Mouse (Mus musculus) G1E (cell line): ENCODE measurements around the gene Ccdc92. TPM values are rescaled to one million over a fixed set of nuclear protein-coding genes. Genes with fewer than 3 reads are reported as not detected.

Experiments used
- ATAC-seq: 2 replicates; pipeline ENCODE4 v1.8.0; 2016; ENCODE audit warnings: mild to moderate bottlenecking; ENCODE audit not compliant: insufficient number of reproducible peaks, poor library complexity, low FRiP score, severe bottlenecking; ENCODE audit errors: extremely low read depth
- DNase-seq: peaks from one replicate; pipeline ENCODE4 v3.0.0; 2012; ENCODE audit warnings: low spot score
- H3K27me3 ChIP-seq: 2 replicates; pipeline ENCODE4 v1.6.1; 2012; ENCODE audit warnings: mild to moderate bottlenecking, low read length, inconsistent platforms; ENCODE audit not compliant: insufficient read depth
- H3K36me3 ChIP-seq: replicated peaks from 2 replicates; pipeline ENCODE3; 2012; ENCODE audit warnings: mild to moderate bottlenecking, inconsistent platforms
- H3K4me1 ChIP-seq: 2 replicates; pipeline ENCODE4 v1.6.1; 2012; ENCODE audit warnings: low read depth, low read length, inconsistent platforms, mixed read lengths; ENCODE audit not compliant: insufficient read depth
- H3K4me3 ChIP-seq: 2 replicates; pipeline ENCODE4 v1.5.1; 2012; ENCODE audit warnings: low read depth, mild to moderate bottlenecking, inconsistent platforms, low read length, moderate library complexity, mixed read lengths
- H3K9me3 ChIP-seq: replicated peaks from 2 replicates; pipeline ENCODE4 v1.6.1; 2012; ENCODE audit warnings: inconsistent platforms
- CTCF ChIP-seq: IDR thresholded peaks from 2 replicates; pipeline ENCODE4 v1.5.1; 2012; ENCODE audit warnings: low read depth, low read length, inconsistent platforms, mixed read lengths
- GATA1 ChIP-seq: IDR thresholded peaks from 2 replicates; pipeline ENCODE4 v1.6.1; 2012; ENCODE audit warnings: borderline replicate concordance, low read length, inconsistent platforms, mixed read lengths
- GATA2 ChIP-seq: IDR thresholded peaks from 2 replicates; pipeline ENCODE4 v1.6.1; 2012; ENCODE audit warnings: low read depth, low read length, inconsistent platforms, borderline replicate concordance
- POLR2AphosphoS5 ChIP-seq: IDR thresholded peaks from 2 replicates; pipeline ENCODE4 v1.6.1; 2012; ENCODE audit warnings: low read depth, low read length, inconsistent platforms; ENCODE audit not compliant: insufficient replicate concordance
- TAL1 ChIP-seq: conservative IDR thresholded peaks from 2 replicates; pipeline ENCODE4 v1.6.1; 2012; ENCODE audit warnings: low read depth, low read length, inconsistent platforms, mixed read lengths
- polyA plus RNA-seq: library from polyadenylated mRNA; stranded (reverse); fragments of >175 nt; gene quantifications from 2 replicates; pipeline ENCODE4 v1.2.3, GENCODE M21; 2012
- total RNA-seq, 2 experiments: library from RNA; stranded (forward) in 1 of 2; stranded (reverse) in 1 of 2; fragments of 200-1000 nt in 1 of 2; fragments of >200 nt in 1 of 2; fragmentation: Nextera tagmentation in 1 of 2; gene quantifications; 2 replicates each; pipeline ENCODE4 v1.2.3; 2014 to 2017

The Ccdc92 gene
- total and polyA plus RNA-seq, 3 experiments, result 1.2 to 1.5 TPM; not detected in 1

DNA sequence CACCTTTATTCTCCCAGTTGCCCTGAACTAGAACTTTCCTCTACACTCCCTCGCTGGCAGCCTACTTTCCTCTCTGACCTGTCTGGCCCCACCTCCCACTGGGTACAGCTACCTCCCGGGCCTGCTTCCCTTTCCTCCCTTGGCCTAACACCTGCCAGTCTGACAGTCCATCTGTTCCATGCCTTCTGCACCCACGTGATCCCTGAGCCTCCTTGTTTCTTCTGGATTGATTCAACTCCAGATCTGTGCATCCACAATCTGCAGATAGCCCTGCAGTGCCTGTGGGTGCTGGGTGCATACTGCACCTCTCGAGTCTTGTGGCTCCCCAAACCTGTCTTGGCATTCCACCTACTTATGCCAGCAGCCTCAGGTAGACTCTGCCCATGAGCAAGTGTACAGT is 25.6 kb downstream of the Ccdc92 start:
- peaks cover 4% of the 10 kb centered on the region for H3K36me3 ChIP-seq
- H3K27me3 ChIP-seq, result peaks cover 4% of the 10 kb centered on the region; the same call in 1 of the 2 replicates
- ATAC-seq (no peak), DNase-seq (no peak)
- H3K4me3 ChIP-seq, result no peak overlapping the region
- H3K9me3 ChIP-seq, result no peaks in the 10 kb centered on the region
- no peaks in the 10 kb centered on the region for H3K4me1 ChIP-seq
- TF ChIP-seq GATA1 (no peak), GATA2 (no peak)

DNA sequence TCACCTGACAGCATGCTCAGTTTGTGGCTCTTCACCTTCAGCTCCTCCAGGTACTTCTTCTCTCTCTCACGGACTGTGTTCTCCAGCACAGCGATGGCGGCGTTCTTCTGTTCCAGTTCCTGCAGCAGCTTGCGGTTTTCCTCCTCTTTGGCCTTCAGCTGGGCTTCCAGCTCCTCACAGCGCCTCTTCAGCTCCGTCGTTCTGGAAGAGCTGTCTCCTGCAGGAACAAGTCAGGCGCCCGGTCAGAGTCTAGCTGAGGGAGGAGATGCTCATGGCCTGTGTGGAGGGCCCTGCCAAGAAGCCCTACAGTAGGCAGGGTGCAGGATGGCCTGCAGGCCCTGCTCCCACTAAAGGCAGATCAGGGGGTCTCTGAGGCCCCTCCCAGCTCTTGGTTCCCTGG is 26.1 kb downstream of the Ccdc92 start:
- H3K9me3 ChIP-seq, result no peaks in the 10 kb centered on the region
- H3K4me3 ChIP-seq, result no peak overlapping the region
- TF ChIP-seq GATA1 (no peak), GATA2 (no peak), POLR2AphosphoS5 (no peak), TAL1 (no peak), CTCF (no peak)
- no peak for ATAC-seq
- no peaks in the 10 kb centered on the region for H3K4me1 ChIP-seq
- no peak for DNase-seq
- H3K27me3 ChIP-seq, result peaks cover 4% of the 10 kb centered on the region; the same call in 1 of the 2 replicates
- H3K36me3 ChIP-seq, result peaks cover 4% of the 10 kb centered on the region

DNA sequence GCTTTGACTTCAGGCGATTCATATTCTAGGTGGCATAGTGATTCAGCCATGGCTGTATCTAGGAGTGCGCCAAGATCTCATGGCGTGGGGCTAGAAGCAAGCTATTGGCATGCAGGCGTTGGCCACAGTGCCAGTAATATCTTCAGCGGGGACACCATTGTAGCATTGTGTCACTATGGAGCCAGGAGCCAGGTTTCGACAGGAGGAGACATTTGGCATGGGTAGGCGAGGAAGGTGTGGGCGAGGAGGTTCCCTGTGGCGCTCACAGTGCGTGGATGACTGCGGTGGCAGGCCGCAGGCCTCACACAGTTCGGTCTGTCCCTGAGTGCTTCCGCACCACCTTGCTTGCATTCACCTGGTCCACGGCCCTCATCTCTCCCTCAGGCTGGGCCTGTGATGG is 27.0 kb downstream of the Ccdc92 start:
- peaks cover 4% of the 10 kb centered on the region for H3K36me3 ChIP-seq
- no peaks in the 10 kb centered on the region for H3K9me3 ChIP-seq
- no peak for DNase-seq
- no peak overlapping the region for H3K4me3 ChIP-seq
- no peaks in the 10 kb centered on the region for H3K4me1 ChIP-seq
- no peak for ATAC-seq
- no peak for TF ChIP-seq POLR2AphosphoS5
- no peak for TF ChIP-seq TAL1
- no peak for TF ChIP-seq CTCF
- TF ChIP-seq GATA1, result no peak
- no peak for TF ChIP-seq GATA2
- H3K27me3 ChIP-seq, result peaks cover 4% of the 10 kb centered on the region; the same call in 1 of the 2 replicates

DNA sequence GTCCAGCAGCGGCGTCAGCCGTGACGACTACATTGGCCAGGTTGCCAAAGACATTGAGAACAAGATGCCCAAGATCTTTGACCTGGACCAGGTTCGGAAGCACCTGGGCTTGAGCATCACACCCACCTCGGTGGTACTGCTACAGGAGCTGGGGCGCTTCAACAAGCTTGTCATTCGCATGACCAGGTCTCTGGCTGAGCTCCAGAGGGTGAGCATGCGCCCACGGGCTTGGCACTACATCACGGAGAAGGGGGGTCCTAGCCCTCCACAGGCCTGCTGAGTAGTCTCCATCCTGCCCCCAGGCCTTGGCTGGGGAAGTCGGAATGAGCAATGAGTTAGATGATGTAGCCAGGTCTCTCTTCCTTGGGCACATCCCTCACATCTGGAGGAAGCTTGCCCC is 31.9 kb downstream of the Ccdc92 start:
- TF ChIP-seq TAL1 (no peak), POLR2AphosphoS5 (no peak), GATA1 (no peak), GATA2 (no peak), CTCF (no peak)
- no peak overlapping the region for H3K4me3 ChIP-seq
- peaks cover 2% of the 10 kb centered on the region for H3K36me3 ChIP-seq
- H3K9me3 ChIP-seq, result no peaks in the 10 kb centered on the region
- no peaks in the 10 kb centered on the region; the same call in 1 of the 2 replicates for H3K27me3 ChIP-seq
- ATAC-seq (no peak), DNase-seq (no peak)
- no peaks in the 10 kb centered on the region for H3K4me1 ChIP-seq

DNA sequence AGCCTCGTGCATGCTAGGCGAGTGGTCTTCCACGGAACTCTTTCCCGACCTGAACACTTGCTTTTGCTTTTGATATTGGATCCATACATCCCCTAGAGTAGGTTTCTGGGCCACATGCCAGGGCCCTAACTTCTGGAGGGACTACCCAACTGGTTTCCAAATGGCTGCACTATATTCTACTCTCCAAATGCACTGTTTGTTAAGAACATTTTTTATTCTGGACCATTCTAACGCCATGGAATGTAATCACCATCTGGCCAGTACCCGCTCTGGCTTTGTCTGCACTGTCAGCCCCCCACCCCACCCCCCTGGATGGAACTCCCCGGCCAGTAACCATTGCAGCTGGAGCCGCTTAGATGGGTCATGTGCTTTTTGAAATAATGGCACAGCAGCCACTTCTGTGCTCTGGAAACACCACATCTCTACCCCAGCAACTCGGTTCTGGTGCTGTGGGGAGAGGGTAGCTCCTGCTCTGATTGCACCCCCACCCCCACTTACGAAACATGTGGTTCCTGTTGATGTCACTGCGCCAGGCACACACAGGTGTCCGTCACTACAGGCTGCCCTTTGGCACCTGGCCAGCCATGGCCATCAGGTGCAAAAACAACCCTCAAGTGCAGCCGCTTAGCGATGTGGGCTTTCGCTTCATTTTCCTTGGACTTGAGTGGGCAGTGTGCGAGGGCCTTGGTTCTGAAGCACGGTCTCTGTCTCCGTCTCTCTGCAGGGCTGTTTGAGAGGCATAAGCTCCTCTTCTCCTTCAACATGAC is 39.9 kb downstream of the Ccdc92 start:
- no peak for TF ChIP-seq TAL1
- no peak for TF ChIP-seq GATA1
- TF ChIP-seq POLR2AphosphoS5, result no peak
- TF ChIP-seq CTCF, result no peak
- TF ChIP-seq GATA2, result no peak
- ATAC-seq (no peak), DNase-seq (no peak)
- Histone ChIP-seq H3K36me3 (no peaks in the 10 kb centered on the region), H3K4me3 (no peak overlapping the region), H3K27me3 (no peaks in the 10 kb centered on the region), H3K9me3 (peaks cover 6% of the 10 kb centered on the region), H3K4me1 (no peaks in the 10 kb centered on the region)

DNA sequence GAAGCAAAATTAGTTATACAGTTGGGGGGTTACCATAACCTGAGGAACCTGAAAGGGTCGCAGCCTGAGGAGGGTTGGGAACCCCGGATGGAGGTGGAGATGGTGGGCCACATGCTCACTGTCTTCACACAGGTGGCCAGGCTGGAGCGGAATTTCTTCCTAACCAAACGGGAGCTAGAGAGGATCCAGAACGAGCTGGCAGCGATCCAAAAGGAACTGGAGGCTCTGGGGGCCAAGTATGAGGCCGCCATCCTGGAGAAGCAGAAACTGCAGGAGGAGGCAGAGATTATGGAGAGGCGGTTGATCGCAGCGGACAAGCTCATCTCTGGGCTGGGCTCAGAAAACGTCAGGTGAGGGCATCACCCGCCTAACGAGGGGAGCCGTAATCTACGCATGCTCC is 45.2 kb downstream of the Ccdc92 start:
- Histone ChIP-seq H3K4me3 (no peak overlapping the region), H3K9me3 (peaks cover 8% of the 10 kb centered on the region), H3K36me3 (no peaks in the 10 kb centered on the region), H3K4me1 (no peaks in the 10 kb centered on the region), H3K27me3 (no peaks in the 10 kb centered on the region; the same call in 1 of the 2 replicates)
- DNase-seq (no peak), ATAC-seq (no peak)
- TF ChIP-seq GATA2 (no peak), CTCF (no peak), TAL1 (no peak), POLR2AphosphoS5 (no peak), GATA1 (no peak)
